Mouse (Mus musculus) embryo, embryonic 10 days (tissue): ENCODE data around the gene Serpina5.
"Not testable (repeated sequence)": the region's sequence is repeated elsewhere in the genome, so short reads cannot be mapped to it uniquely, and the experiment has no call there.

Experiments
- DNase-seq: peaks from one replicate; pipeline ENCODE4 v3.0.0-alpha.2; 2015; ENCODE audit warnings: low spot score

The Serpina5 gene

GRCm38 (mm10) chr12:104100768-104101167 is at the start of gene Serpina5:
Gene Serpina5 (plus strand): TSS chr12:104101113.
- DNase-seq, result no peak

- no peak for DNase-seq
Observed at GRCm38 (mm10) chr12:104053995-104054394, 46.9 kb upstream of the Serpina5 start.

- no peak for DNase-seq
Observed at GRCm38 (mm10) chr12:104055755-104056154, 45.2 kb upstream of the Serpina5 start.

- no peak for DNase-seq
Observed at GRCm38 (mm10) chr12:104057050-104057449, 43.9 kb upstream of the Serpina5 start.

- no peak for DNase-seq
Observed at GRCm38 (mm10) chr12:104057531-104057930, 43.4 kb upstream of the Serpina5 start.

GRCm38 (mm10) chr12:104060126-104060525 is 40.8 kb upstream of the Serpina5 start:
- DNase-seq, result no peak

- no peak for DNase-seq
Observed at GRCm38 (mm10) chr12:104061862-104062261, 39.1 kb upstream of the Serpina5 start.

GRCm38 (mm10) chr12:104064532-104064931 is 36.4 kb upstream of the Serpina5 start:
- DNase-seq, result no peak

GRCm38 (mm10) chr12:104064996-104065395 is 35.9 kb upstream of the Serpina5 start:
- DNase-seq, result no peak

GRCm38 (mm10) chr12:104066241-104066640 is 34.7 kb upstream of the Serpina5 start:
- DNase-seq, result peak; percentile 82

GRCm38 (mm10) chr12:104067549-104067948 is 33.4 kb upstream of the Serpina5 start:
- DNase-seq, result peak; percentile 29

- DNase-seq, result peak; percentile 89
Observed at GRCm38 (mm10) chr12:104069620-104070019, 31.3 kb upstream of the Serpina5 start.

GRCm38 (mm10) chr12:104071708-104072107 is 29.2 kb upstream of the Serpina5 start:
- DNase-seq, result no peak

GRCm38 (mm10) chr12:104072286-104072685 is 28.6 kb upstream of the Serpina5 start:
- no peak for DNase-seq

- DNase-seq, result no peak
Observed at GRCm38 (mm10) chr12:104090119-104090518, 10.8 kb upstream of the Serpina5 start.

- no peak for DNase-seq
Observed at GRCm38 (mm10) chr12:104091303-104091702, 9.6 kb upstream of the Serpina5 start.

- DNase-seq, result no peak
Observed at GRCm38 (mm10) chr12:104105847-104106246, 4.9 kb downstream of the Serpina5 start.

- no peak for DNase-seq
Observed at GRCm38 (mm10) chr12:104106919-104107318, 6.0 kb downstream of the Serpina5 start.

GRCm38 (mm10) chr12:104108507-104108906 is 7.6 kb downstream of the Serpina5 start:
- no peak for DNase-seq

GRCm38 (mm10) chr12:104112333-104112732 is 11.4 kb downstream of the Serpina5 start, which contains the start of gene Serpina3a:
Gene Serpina3a (plus strand): TSS chr12:104112724.
- DNase-seq, result not testable (repeated sequence)

- no peak for DNase-seq
Observed at GRCm38 (mm10) chr12:104114921-104115579, 14.1 kb downstream of the Serpina5 start.

GRCm38 (mm10) chr12:104123097-104123496 is 22.2 kb downstream of the Serpina5 start:
- no peak for DNase-seq

GRCm38 (mm10) chr12:104123996-104124395 is 23.1 kb downstream of the Serpina5 start:
- DNase-seq, result no peak

GRCm38 (mm10) chr12:104125021-104125560 is 24.2 kb downstream of the Serpina5 start:
- no peak for DNase-seq
